Mouse (Mus musculus) C2C12 (cell line): ENCODE measurements around the gene Runx2.

Source experiments
- CTCF ChIP-seq: IDR thresholded peaks from one replicate; pipeline ENCODE4 v1.5.1; 2011; ENCODE audit not compliant: control insufficient read depth, insufficient read depth, insufficient read length
- MAX ChIP-seq: IDR thresholded peaks from one replicate; pipeline ENCODE4 v1.6.1; 2011; ENCODE audit warnings: mild to moderate bottlenecking, control low read depth
- MYOD1 ChIP-seq: IDR thresholded peaks from one replicate; pipeline ENCODE4 v1.6.1; 2011; ENCODE audit warnings: low read depth; ENCODE audit not compliant: control insufficient read depth, insufficient read length
- USF1 ChIP-seq: IDR thresholded peaks from one replicate; pipeline ENCODE4 v1.6.1; 2011; ENCODE audit warnings: low read depth, mild to moderate bottlenecking, control low read depth, moderate library complexity

GRCm38 (mm10) chr17:44547922-44548321, 266.7 kb downstream of the Runx2 start:
- TF ChIP-seq CTCF, result no peak
- no peak for TF ChIP-seq USF1
- peak; percentile 89 for TF ChIP-seq MYOD1
- TF ChIP-seq MAX, result no peak
